Mouse (Mus musculus): ENCODE data around the gene Bax.

DNA sequence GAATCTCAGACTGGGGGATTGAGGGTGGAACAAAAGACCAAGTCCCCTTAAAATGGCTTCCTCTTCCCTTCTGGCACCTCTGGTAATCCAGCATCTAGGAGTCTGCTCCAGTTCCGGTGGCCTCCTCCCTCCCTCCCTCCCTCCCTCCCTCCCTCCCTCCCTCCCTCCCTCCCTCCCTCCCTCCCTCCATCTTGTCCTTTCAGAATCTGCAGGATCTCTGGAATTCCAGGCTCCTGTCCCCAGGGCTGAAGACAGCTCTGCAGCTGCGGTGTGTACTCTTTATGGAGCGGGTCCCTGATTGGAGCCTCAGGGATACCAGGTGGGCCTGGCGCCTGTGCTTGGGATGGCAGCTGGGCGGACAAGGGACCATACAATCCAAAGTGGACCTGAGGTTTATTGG, 5.4 kb downstream of the Bax start:
- TF ChIP-seq CTCF (IDR thresholded peaks at IDR 0.05; ENCODE audit: extremely low read depth, insufficient read length, insufficient replicate concordance, low read depth, low read length) (no peak), POLR2A (IDR thresholded peaks at IDR 0.05; ENCODE audit: low read depth, low read length) (no peak)
